Mouse (Mus musculus): ENCODE data around the gene Kremen1.

GRCm38 (mm10) chr11:5271274-5272065, 10.1 kb upstream of the Kremen1 start:
- no peak for TF ChIP-seq POLR2A (IDR thresholded peaks at IDR 0.05; ENCODE audit: control insufficient read depth in 1 of 2, insufficient read depth in 1 of 2, low read depth in 1 of 2, low read length in 2 of 2, poor library complexity in 1 of 2)
- no peak for TF ChIP-seq KAT2A (conservative IDR thresholded peaks at IDR 0.05; ENCODE audit: low read depth, low read length)
